Mouse (Mus musculus) gastrocnemius, adult 18-20 months (tissue): ENCODE measurements around the gene Tmem216. TPM values are rescaled to one million over a fixed set of nuclear protein-coding genes. Genes with fewer than 3 reads are reported as not detected.

Experiments
- DNase-seq: peaks from one replicate; pipeline ENCODE4 v3.0.0; 2021; ENCODE audit warnings: low spot score
- total RNA-seq, 2 experiments: library from RNA; stranded (reverse); gene quantifications; 2 replicates each; pipeline ENCODE4 v1.2.3; 2021

The Tmem216 gene
- total RNA-seq, 2 experiments from 2014 or later, result 3.0 to 3.2 TPM

GRCm38 (mm10) chr19:10495670-10496069, 60.4 kb downstream of the Tmem216 start:
- DNase-seq, result no peak

- peak; percentile 56 for DNase-seq
Observed at GRCm38 (mm10) chr19:10486264-10486738, 69.7 kb downstream of the Tmem216 start.

Other genes starting within 250 kb of the Tmem216 start
- 1 to 10 TPM; 1.5 TPM for gene Syt7, start 167.1 kb downstream of the Tmem216 start, total RNA-seq
- under 1 TPM; 0.17 to 0.18 TPM for gene Lrrc10b, start 98.8 kb downstream of the Tmem216 start, total RNA-seq
- gene Ppp1r32, start 73.3 kb downstream of the Tmem216 start, total RNA-seq, result under 1 TPM; 0.82 to 0.85 TPM
- gene Cpsf7, start 31.0 kb downstream of the Tmem216 start, total RNA-seq, result 10 to 100 TPM; 15.4 to 19.8 TPM
- gene Sdhaf2, start 30.1 kb downstream of the Tmem216 start, total RNA-seq, result 10 to 100 TPM; 45.0 to 47.5 TPM
- gene Cyb561a3, start 20.9 kb upstream of the Tmem216 start, total RNA-seq, result 1 to 10 TPM; 5.5 to 6.6 TPM
- 1 to 10 TPM in 1 of 2 experiments, under 1 TPM in 1; 0.87 to 1.0 TPM for gene Tmem138, start 21.1 kb upstream of the Tmem216 start, total RNA-seq
- 100 to 1,000 TPM; 127 to 132 TPM for gene Ddb1, start 49.1 kb upstream of the Tmem216 start, total RNA-seq
- gene Tkfc, start 49.4 kb upstream of the Tmem216 start, total RNA-seq, result 1 to 10 TPM; 3.2 to 4.6 TPM
- not detected for gene Vwce, start 78.0 kb upstream of the Tmem216 start, total RNA-seq
- gene Pga5, start 121.8 kb upstream of the Tmem216 start, total RNA-seq, result not detected
- gene Vps37c, start 132.5 kb upstream of the Tmem216 start, total RNA-seq, result 10 to 100 TPM; 21.3 to 28.5 TPM
- not detected for gene Cd5, start 182.8 kb upstream of the Tmem216 start, total RNA-seq